Mouse (Mus musculus): ENCODE measurements around the gene Dlec1.

Dlec1 gene

GRCm38 (mm10) chr9:119101992-119102782, at the start of gene Dlec1:
TSS of gene Dlec1 (plus strand) at chr9:119102478.
- peak; percentile 63 for DNase-seq (ENCODE audit: low read depth, low spot score)

DNA sequence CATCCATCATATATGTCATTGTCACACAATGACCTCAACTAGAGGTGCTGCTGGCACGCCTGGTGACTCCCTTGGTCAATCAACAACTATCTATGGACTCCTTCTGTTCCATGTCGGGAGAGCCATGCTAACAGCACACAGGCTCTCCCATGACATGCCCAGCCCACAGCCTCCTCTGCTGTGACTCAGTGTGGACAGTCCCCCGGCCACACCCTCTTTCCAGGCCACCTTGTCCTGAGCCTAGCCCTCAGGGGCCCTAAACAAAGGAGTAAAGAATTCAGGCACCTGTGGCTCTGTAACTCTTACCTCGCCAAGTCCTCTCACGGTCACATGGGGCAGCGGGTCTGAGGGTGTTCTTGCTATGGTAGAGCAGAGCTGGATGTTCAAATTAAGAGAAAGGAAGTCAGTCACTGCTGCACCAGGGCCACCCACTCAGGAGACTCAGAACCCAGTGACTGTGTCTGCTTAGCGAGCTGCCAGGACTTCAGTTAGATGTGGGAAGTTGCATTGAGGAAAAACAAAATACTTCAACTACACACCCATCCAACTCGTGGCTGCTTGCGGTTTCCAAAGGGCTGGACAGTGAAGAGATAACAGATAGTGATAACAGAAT, 48.2 kb upstream of the Dlec1 start:
- no peak for DNase-seq (ENCODE audit: low read depth, low spot score)

DNA sequence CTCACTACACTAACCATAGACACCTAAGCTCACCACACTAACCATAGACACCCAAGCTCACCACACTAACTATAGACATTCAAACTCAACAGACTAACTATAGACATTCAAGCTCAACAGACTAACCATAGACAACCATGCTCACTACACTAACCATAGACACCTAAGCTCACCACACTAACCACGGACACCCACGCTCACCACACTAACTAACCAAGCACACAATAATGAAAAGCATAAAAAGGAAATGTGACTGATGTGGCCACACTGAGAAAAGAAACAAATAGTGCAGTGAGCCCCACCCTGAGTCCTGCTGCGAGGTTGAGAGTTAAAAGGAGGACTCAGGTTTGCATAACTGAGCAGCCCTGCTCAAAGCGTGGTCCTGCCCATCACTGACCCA, 46.9 kb upstream of the Dlec1 start:
- DNase-seq (ENCODE audit: low read depth, low spot score): no peak

GRCm38 (mm10) chr9:119058245-119058644, 44.0 kb upstream of the Dlec1 start:
- no peak for DNase-seq (ENCODE audit: low read depth, low spot score)

DNA sequence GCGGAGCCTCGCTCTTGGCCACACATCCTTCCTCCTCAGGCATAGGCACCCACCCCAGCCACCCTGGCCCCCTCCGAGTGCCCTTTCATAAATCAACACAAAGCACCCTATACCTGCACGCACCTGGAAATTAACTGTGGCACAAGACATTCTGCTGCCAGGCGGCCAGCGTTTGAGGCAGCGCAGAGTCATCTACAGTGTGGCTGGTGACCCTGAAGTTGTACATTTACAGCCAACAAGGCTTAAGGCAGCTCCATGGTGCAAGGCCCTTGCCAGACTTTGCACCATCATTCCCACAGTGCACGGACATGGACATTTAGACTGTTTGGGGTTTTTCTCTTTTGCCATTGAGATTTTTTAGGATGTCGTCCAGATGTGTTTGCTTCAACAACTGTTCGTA, 41.6 kb upstream of the Dlec1 start:
- no peak for DNase-seq (ENCODE audit: low read depth, low spot score)

DNA sequence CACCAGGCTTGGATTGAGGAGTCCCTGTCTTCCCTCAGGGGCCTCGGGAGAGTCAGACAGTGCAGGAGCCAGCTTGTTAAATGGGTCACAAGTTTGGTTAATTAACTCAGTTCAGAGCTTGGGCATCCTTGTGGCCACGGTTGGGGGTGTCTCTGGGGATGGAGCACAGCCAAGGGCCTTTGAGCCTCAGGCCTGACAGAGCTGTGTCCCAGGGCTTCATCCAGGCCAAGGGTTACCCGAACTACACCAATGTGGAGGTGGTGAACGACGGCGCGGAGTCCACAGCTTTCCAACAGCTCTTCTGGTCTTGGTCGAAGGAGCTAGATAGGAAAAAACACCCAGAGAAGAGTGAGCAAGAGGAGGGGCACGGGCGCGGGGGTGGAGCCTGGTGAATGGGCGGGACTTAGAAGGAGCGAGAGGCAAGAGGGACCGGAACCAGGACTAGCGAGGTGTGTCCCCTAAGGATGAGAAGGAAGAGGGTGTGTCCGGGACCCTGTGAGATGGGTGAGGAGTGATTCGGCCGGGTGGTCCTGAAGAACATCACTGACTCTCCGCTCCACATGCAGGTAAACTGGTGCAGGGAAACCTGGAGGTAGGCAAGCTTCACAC, 39.1 kb upstream of the Dlec1 start:
- no peak for DNase-seq (ENCODE audit: low read depth, low spot score)

DNA sequence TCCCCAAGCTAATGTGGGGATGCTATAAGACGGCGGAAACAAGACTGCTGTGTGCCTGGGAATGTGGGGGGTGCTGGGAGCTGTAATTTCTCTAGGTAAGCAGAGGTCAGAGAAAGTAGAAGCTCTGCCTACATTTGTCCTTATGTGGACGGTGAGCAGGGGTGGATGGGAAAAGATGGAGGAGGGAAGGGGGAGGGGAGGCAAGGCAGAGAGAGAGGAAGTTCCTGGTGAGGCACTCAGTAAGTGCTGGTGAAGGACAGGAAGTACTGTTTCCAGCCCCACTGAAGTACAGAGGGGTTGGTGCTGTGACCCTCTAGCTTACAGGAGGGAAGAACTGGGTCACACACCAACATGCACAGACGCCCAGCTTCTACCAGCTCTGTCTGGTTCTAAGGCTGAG, 38.0 kb upstream of the Dlec1 start:
- DNase-seq (ENCODE audit: low read depth, low spot score): no peak

DNA sequence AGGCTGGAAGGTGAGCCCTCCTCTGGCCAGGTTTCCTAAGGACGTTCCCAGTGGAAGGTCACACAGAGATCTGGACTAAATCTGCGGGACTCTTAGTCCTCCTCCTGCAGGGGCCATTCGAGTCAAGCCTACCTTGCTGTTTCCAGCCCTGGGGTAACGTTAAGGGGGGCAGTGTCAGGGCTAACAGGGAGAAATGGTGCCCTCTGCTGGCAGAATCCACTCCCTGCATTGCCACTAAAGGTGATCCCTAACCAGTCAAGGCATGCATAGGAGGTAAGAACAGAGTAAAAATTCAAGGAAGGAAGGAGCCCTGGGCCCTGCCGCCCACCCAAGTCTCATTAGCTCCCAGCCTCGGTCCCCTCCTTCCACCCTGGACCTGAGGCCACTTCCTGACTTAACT, 34.7 kb upstream of the Dlec1 start:
- DNase-seq (ENCODE audit: low read depth, low spot score): peak; percentile 32

- no peak for DNase-seq (ENCODE audit: low read depth, low spot score)
Observed at GRCm38 (mm10) chr9:119068266-119068665, 34.0 kb upstream of the Dlec1 start.

DNA sequence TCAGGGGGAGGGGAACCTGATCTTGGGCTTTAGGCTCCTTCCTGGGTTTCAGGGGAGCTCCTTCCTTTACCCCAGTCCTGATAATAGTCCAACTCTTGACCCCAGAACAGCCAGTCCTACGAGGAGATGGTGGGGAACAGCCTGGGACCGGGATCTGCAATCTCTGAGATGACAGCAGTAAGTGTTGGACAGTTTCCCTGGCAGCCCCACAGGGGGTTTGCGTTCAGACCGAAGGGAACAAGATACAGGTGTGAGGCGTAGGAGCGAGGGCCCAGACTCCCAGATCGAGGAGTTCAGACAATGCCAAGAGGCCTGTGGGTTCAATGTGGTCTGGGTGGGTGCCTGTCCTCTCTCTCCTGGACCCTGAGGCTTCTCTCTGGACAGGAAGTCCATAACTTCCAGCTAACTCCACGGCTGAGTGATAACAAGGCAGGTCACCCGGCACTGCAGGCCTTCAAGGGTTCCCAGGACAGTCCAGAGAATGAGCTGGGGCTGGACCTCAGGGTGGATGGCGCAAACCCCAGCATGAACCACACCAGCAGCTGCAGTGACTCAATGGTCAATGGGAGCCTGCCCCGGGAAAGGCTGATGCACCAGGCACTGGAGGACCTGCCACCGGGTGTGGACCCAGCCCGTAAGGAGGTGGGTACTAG, 32.0 kb upstream of the Dlec1 start:
- no peak for DNase-seq (ENCODE audit: low read depth, low spot score)

GRCm38 (mm10) chr9:119071786-119072185, 30.5 kb upstream of the Dlec1 start:
- no peak for DNase-seq (ENCODE audit: low read depth, low spot score)

DNA sequence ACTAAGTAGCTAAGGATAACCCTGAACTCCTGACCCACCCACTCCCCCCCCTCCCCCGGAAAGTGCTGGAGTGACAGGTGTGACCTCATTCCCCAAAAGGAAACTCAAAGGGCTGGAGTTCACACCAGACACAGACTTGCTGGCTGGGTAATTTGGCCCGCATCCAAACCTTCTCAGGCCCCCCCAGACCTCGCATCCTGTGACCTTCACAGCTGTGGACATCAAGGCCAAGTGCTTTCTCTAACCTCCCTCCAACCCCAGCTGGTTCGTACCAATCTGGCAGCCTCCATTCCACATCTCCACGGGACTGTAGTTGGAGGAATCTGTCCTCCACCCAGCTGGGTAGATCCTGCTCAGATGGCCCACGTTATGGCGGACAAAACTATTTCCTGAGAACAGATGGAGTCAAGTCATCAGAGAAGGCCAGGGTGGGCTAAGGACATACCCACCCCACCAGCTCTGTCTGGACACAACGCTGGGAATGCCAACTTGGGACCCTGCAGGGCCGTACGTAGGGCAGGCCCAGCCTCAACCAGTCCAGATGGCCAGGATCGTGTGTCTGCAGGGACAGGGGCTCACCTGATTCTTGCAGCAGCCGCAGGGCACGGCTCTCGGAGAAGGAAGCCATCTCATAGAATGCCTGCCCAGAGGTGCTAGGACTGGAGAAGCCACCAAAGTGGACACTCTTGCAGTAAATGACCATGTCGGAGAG, 28.9 kb upstream of the Dlec1 start:
- DNase-seq (ENCODE audit: low read depth, low spot score): no peak

- no peak for DNase-seq (ENCODE audit: low read depth, low spot score)
Observed at GRCm38 (mm10) chr9:119075685-119076084, 26.6 kb upstream of the Dlec1 start.

DNA sequence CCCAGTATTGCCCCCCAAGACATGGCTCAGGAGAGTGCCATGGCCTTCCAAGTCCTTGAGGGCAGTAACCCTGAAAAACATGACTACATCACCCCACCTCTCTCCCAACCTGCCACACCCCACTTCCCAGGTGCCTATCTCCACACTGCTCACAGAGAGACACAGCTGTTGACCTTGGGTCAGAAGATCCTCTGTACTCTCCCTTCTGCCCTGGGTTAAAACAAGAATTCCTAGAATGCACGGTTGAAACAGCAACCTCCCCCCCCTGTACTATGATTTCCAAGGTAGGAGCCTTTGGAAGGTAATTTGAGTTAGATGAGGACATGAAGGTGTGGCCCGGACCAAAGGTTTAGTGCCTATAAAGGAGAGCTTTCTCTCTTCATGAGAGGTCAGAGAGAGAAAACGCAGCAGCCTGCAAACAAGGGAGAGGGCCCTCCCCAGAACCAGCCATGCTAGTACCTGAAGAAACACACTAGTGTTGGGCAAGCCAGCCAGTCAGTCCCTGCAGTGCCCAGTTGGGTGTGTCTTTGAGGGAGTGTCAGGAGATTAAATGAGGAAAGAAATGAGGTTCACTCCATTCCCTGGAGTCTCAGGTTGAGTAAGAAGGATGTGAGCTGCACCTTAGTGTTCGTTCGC, 22.1 kb upstream of the Dlec1 start:
- no peak for DNase-seq (ENCODE audit: low read depth, low spot score)

- DNase-seq (ENCODE audit: low read depth, low spot score): no peak
Observed at GRCm38 (mm10) chr9:119082039-119082438, 20.2 kb upstream of the Dlec1 start.

GRCm38 (mm10) chr9:119082656-119083430, 19.4 kb upstream of the Dlec1 start:
- DNase-seq (ENCODE audit: low read depth, low spot score): no peak

DNA sequence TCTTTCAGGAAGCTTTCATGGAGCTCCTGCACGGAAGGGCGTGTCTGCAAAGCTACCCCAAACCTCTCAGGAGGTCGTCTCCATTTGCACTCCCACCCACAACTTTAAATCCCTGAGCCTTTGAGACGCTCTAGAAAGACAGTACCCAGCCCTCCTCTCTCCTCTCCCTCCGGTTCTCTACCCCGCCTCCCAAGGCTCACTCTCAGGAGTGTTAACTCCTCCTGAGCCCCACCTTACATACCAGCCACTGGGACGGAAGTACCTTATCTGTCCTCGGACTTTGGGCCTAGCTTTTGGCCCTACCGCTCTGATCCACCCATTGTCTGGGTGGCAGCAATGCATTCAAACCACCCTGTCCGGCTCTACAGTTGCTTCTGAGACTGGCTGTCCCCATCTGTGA, 18.3 kb upstream of the Dlec1 start:
- no peak for DNase-seq (ENCODE audit: low read depth, low spot score)

- no peak for DNase-seq (ENCODE audit: low read depth, low spot score)
Observed at GRCm38 (mm10) chr9:119086451-119086850, 15.8 kb upstream of the Dlec1 start.

DNA sequence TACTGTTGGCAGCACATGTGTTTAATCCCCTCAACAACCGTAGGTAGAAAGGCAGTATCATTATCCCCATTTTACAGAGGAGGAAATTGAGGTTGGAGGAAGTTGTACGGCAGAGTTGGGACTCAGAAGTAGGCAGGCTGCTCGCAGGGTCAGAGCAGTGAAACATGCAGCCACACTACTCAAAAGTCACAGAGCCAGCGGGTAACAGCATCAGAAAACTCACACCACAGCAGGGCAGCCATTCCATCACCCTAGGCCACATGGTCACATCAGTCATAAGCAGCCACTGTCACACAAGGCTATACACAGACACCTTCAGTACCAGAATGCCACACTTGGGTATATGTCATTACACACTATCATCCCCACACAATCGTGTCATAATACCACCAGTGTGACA, 15.0 kb upstream of the Dlec1 start:
- no peak for DNase-seq (ENCODE audit: low read depth, low spot score)

DNA sequence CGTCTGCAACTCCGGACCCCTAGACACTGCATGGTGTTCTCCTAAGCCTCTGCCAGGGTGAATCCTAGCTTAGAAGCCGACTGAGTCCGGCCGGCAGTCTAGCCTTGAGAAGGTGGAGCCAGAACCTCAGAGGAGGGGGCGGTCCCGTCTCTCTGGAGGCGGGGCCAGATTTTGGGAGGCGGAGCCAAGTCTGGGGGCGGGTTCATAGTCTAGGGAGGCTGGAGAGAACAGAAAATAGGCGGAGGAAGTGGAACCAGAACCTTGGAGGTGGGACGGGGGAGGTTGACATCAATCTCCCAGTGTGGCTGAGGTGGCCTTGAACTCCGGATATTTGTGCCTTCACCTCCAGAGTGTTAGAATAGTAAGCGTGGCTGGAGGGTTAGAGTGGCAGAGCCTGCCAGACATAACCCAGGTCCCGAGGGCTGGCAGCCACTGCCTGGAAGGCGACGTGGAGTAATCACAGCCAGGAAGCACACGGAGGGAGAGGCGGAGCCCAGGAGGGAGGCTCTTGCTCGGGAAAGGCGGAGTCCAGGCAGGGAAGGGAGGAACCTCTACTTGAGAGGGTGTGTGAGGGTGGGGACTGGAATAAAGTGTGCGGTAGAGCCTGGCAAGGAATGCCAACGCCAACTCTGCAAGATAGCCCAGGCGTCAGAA, 14.0 kb upstream of the Dlec1 start:
- no peak for DNase-seq (ENCODE audit: low read depth, low spot score)
